Mouse (Mus musculus) heart, postnatal 0 days (tissue): ENCODE measurements at regions not wholly inside any gene's neighbourhood (a gene's known extent, or its start where the extent isn't known, plus 50 kb on each side); places are given as distances from the start of the nearest gene placed in this dataset.

Experiments
- CTCF ChIP-seq: IDR thresholded peaks from 2 replicates; pipeline ENCODE4 v1.5.1; 2016; ENCODE audit warnings: antibody characterized with exemption, control low read depth, low read depth
- EP300 ChIP-seq: IDR thresholded peaks from 2 replicates; pipeline ENCODE4 v1.6.1; 2016; ENCODE audit warnings: antibody characterized with exemption, low read depth

- TF ChIP-seq CTCF (no peak), EP300 (no peak)
Measured at GRCm38 (mm10) chr2:178724228-178724627, 293.9 kb downstream of the Cdh26 start.
